Mouse (Mus musculus) bone marrow, adult 2 months (tissue): ENCODE results near the gene Ndufb10. TPM values are rescaled to one million over a fixed set of nuclear protein-coding genes. Genes with fewer than 3 reads are reported as not detected.

ENCODE experiments used
- H3K27ac ChIP-seq: fragments of 200-500 bp; 2 replicates; pipeline ENCODE4 v1.5.1; 2012; ENCODE audit warnings: low read depth, mild to moderate bottlenecking, control low read depth, inconsistent platforms, low read length; ENCODE audit not compliant: control insufficient read depth, poor library complexity, insufficient read depth
- H3K4me1 ChIP-seq: fragments of 200-500 bp; 2 replicates; pipeline ENCODE4 v1.6.1; 2011; ENCODE audit warnings: low read length; ENCODE audit not compliant: control insufficient read depth, insufficient read depth
- H3K4me3 ChIP-seq: fragments of 200-500 bp; replicated peaks from 2 replicates; pipeline ENCODE3; 2011; ENCODE audit warnings: mild to moderate bottlenecking, low read depth, low read length, control low read depth; ENCODE audit not compliant: control insufficient read depth
- CTCF ChIP-seq: fragments of 200-500 bp; IDR thresholded peaks from 2 replicates; pipeline ENCODE4 v1.5.1; 2011; ENCODE audit warnings: low read length, control low read depth; ENCODE audit not compliant: control insufficient read depth, insufficient read depth
- POLR2A ChIP-seq: fragments of 200-500 bp; IDR thresholded peaks from 2 replicates; pipeline ENCODE4 v1.6.1; 2011; ENCODE audit warnings: low read depth, mild to moderate bottlenecking, control low read depth, low read length, borderline replicate concordance; ENCODE audit not compliant: control insufficient read depth
- WGBS: fragments of 180-500 bp; shearing (Covaris S2); methylation state at CpG from one replicate; pipeline ENCODE4 v1.1.7; 2018; 5-methylcytosine and 5-hydroxymethylcytosine counted together
- polyA plus RNA-seq: library from polyadenylated mRNA; stranded (reverse); fragments of >200 nt; gene quantifications from 2 replicates; pipeline ENCODE4 v1.2.4, GENCODE M21; 2011; ENCODE audit warnings: low replicate concordance; ENCODE audit not compliant: missing spikeins, insufficient read depth, insufficient read length

Gene Ndufb10
- polyA plus RNA-seq, 1 experiment: 172 TPM

- Histone ChIP-seq H3K4me3 (peak overlapping the region; percentile 86), H3K27ac (peak overlapping the region; percentile 87), H3K4me1 (peaks cover 2% of the 10 kb centered on the region)
- peak; percentile 32; the same call in 1 of the 2 replicates for TF ChIP-seq POLR2A
- no peak for TF ChIP-seq CTCF
- WGBS: 13% methylated on average over 8 of the region's 8 CpGs
Measured at GRCm38 (mm10) chr17:24737135-24737810, 13.0 kb upstream of the Ndufb10 start.

GRCm38 (mm10) chr17:24736330-24737051 is 12.2 kb upstream of the Ndufb10 start, which contains the start of gene Msrb1:
Msrb1 (plus strand) TSS chr17:24736642.
- TF ChIP-seq CTCF (0 out of 2 replicates have a peak, but pooled peaks have one; percentile 5), POLR2A (peak; percentile 89)
- peak within 1 kb of the TSS; percentile 87 for H3K27ac ChIP-seq
- no peaks in the 10 kb centered on the region; the same call in none of the 2 replicates for H3K4me1 ChIP-seq
- 1% methylated on average over 29 of the region's 29 CpGs for WGBS
- peak within 1 kb of the TSS; percentile 86 for H3K4me3 ChIP-seq

DNA sequence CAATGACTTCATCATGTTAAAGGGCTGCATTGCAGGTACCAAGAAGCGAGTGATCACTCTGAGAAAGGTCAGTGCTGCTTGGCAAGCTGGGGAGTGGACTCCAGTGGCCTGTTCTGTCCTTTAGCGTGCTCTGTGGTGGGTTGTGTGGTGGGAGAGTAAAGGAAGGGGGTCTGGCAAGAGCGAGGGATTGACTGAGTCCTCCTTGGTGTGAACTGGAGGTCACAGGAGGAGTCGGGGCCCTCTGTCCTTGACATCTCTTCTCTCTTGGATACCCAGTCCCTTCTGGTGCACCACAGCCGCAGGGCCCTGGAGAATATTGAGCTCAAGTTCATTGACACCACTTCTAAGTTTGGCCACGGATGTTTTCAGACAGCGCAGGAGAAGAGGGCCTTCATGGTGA is 11.2 kb upstream of the Ndufb10 start:
- TF ChIP-seq POLR2A (no peak), CTCF (no peak)
- peak overlapping the region; percentile 78 for H3K27ac ChIP-seq
- no peaks in the 10 kb centered on the region; the same call in 1 of the 2 replicates for H3K4me1 ChIP-seq
- H3K4me3 ChIP-seq: no peak overlapping the region
- 79% methylated on average over 7 of the region's 7 CpGs for WGBS

DNA sequence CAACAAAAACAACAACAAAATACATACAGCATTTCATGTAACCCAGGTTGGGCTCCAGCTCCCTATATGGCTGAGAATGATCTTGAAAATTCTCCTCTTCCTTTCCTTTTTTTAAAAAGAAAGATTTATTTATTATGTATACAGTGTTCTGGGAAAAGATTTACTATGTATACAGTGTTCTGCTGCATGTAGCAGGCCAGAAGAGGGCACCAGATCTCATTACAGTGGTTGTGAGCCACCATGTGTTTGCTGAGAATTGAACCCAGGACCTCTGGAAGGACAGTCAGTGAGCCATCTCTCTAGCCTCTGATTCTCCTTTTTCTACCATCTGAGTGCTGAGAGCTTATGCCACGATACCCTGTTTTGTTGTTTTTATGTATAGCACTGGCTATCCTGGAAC is 10.2 kb upstream of the Ndufb10 start:
- H3K4me1 ChIP-seq: no peaks in the 10 kb centered on the region; the same call in 1 of the 2 replicates
- WGBS: 77% methylated on average over 1 of the region's 1 CpGs
- no peak overlapping the region for H3K27ac ChIP-seq
- TF ChIP-seq CTCF: no peak
- no peak for TF ChIP-seq POLR2A
- no peak overlapping the region for H3K4me3 ChIP-seq

GRCm38 (mm10) chr17:24733434-24734050 is 9.3 kb upstream of the Ndufb10 start:
- TF ChIP-seq CTCF: no peak
- no peak for TF ChIP-seq POLR2A
- no peaks in the 10 kb centered on the region; the same call in 1 of the 2 replicates for H3K4me1 ChIP-seq
- no peak overlapping the region for H3K4me3 ChIP-seq
- no peak overlapping the region for H3K27ac ChIP-seq
- WGBS: 79% methylated on average over 21 of the region's 21 CpGs

- TF ChIP-seq CTCF (no peak), POLR2A (no peak)
- H3K27ac ChIP-seq: no peak overlapping the region
- H3K4me3 ChIP-seq: no peak overlapping the region
- WGBS: 84% methylated on average over 12 of the region's 12 CpGs
- no peaks in the 10 kb centered on the region; the same call in 1 of the 2 replicates for H3K4me1 ChIP-seq
Measured at GRCm38 (mm10) chr17:24732233-24732935, 8.1 kb upstream of the Ndufb10 start.

DNA sequence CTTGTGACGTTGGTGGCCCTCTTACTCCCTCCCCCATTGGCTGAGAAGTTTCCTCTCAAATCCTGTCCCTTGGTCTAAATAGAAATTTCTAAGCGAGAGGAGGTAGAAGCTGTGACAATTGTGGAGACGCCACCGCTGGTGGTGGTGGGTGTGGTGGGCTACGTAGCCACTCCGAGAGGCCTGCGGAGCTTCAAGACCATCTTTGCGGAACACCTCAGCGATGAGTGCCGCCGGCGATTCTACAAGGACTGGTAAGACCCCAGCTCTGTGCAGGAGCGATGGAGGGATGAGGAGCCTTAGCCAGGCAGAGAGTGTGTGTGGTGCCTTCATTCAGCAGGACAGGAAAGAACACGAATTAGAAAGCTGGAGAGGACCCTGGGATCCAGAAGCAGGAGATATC is 6.5 kb upstream of the Ndufb10 start:
- 78% methylated on average over 14 of the region's 14 CpGs for WGBS
- TF ChIP-seq CTCF (no peak), POLR2A (no peak)
- Histone ChIP-seq H3K27ac (no peak overlapping the region), H3K4me3 (no peak overlapping the region), H3K4me1 (no peaks in the 10 kb centered on the region; the same call in 1 of the 2 replicates)
